Mouse (Mus musculus): ENCODE measurements around the gene Kcnh6. TPM values are rescaled to one million over a fixed set of nuclear protein-coding genes. Genes with fewer than 3 reads are reported as not detected.
A peak's percentile ranks its signal among the peaks of the same experiment; 100 is the strongest.
"Not testable (repeated sequence)": the region's sequence is repeated elsewhere in the genome, so short reads cannot be mapped to it uniquely, and the experiment has no call there.

Gene Kcnh6
- total and polyA plus RNA-seq, 2 experiments from 2014 or later: 1.5 to 2.8 TPM

- TF ChIP-seq CTCF (IDR thresholded peaks at IDR 0.05; ENCODE audit: low read depth): no peak
- ATAC-seq (peak; percentile 50), DNase-seq (peak; percentile 66)
- no peaks in the 10 kb centered on the region for H3K36me3 ChIP-seq (ENCODE audit: insufficient read depth)
- H3K9ac ChIP-seq: no peak overlapping the region
- H3K4me1 ChIP-seq (ENCODE audit: insufficient read depth): peaks cover 6% of the 10 kb centered on the region; the same call in 1 of the 2 replicates
- no peak overlapping the region for H3K4me2 ChIP-seq (ENCODE audit: low read depth)
- no peak overlapping the region for H3K27ac ChIP-seq (ENCODE audit: low read depth, low read length)
- H3K27me3 ChIP-seq (ENCODE audit: insufficient read depth, low read length): no peaks in the 10 kb centered on the region
- H3K4me3 ChIP-seq (ENCODE audit: low read depth, low read length): no peak overlapping the region
- WGBS: 55% methylated on average over 11 of the region's 11 CpGs
- H3K9me3 ChIP-seq (ENCODE audit: low read length): no peaks in the 10 kb centered on the region
These were observed 5.8 kb downstream of the Kcnh6 start for GRCm38 (mm10) chr11:106013556-106014225.

GRCm38 (mm10) chr11:106016440-106016839 is 8.5 kb downstream of the Kcnh6 start:
- 81% methylated on average over 5 of the region's 5 CpGs for WGBS
- H3K27ac ChIP-seq (ENCODE audit: low read depth, low read length): no peak overlapping the region
- no peaks in the 10 kb centered on the region for H3K9me3 ChIP-seq (ENCODE audit: low read length)
- H3K4me1 ChIP-seq (ENCODE audit: insufficient read depth): peaks cover 10% of the 10 kb centered on the region; the same call in 1 of the 2 replicates
- ATAC-seq: no peak
- H3K27me3 ChIP-seq (ENCODE audit: insufficient read depth, low read length): no peaks in the 10 kb centered on the region
- H3K9ac ChIP-seq: no peak overlapping the region
- no peak overlapping the region for H3K4me2 ChIP-seq (ENCODE audit: low read depth)
- H3K36me3 ChIP-seq (ENCODE audit: insufficient read depth): no peaks in the 10 kb centered on the region
- TF ChIP-seq CTCF (IDR thresholded peaks at IDR 0.05; ENCODE audit: low read depth): no peak
- H3K4me3 ChIP-seq (ENCODE audit: low read depth, low read length): no peak overlapping the region
- no peak for DNase-seq

GRCm38 (mm10) chr11:106020051-106020763 is 12.3 kb downstream of the Kcnh6 start:
- DNase-seq: peak; percentile 70
- Histone ChIP-seq H3K36me3 (ENCODE audit: insufficient read depth) (no peaks in the 10 kb centered on the region), H3K4me1 (ENCODE audit: insufficient read depth) (0 out of 2 replicates have a peak, but pooled peaks cover 4% of the 10 kb centered on the region), H3K27me3 (ENCODE audit: insufficient read depth, low read length) (no peaks in the 10 kb centered on the region), H3K4me3 (ENCODE audit: low read depth, low read length) (peak overlapping the region; percentile 42), H3K9ac (peak overlapping the region; percentile 57), H3K4me2 (ENCODE audit: low read depth) (peak overlapping the region; percentile 74), H3K27ac (ENCODE audit: low read depth, low read length) (peak overlapping the region; percentile 69), H3K9me3 (ENCODE audit: low read length) (no peaks in the 10 kb centered on the region)
- TF ChIP-seq CTCF (IDR thresholded peaks at IDR 0.05; ENCODE audit: low read depth): no peak; the same call in 1 of the 2 replicates
- ATAC-seq: peak; percentile 89
- under 1% methylated on average over 50 of the region's 50 CpGs for WGBS

- H3K36me3 ChIP-seq (ENCODE audit: insufficient read depth): no peaks in the 10 kb centered on the region; the same call in 1 of the 2 replicates
- H3K27ac ChIP-seq (ENCODE audit: low read depth, low read length): no peak overlapping the region
- ATAC-seq (no peak), DNase-seq (no peak)
- no peak for TF ChIP-seq CTCF (IDR thresholded peaks at IDR 0.05; ENCODE audit: low read depth)
- no peaks in the 10 kb centered on the region for H3K9me3 ChIP-seq (ENCODE audit: low read length)
- H3K4me2 ChIP-seq (ENCODE audit: low read depth): no peak overlapping the region
- no peaks in the 10 kb centered on the region for H3K4me1 ChIP-seq (ENCODE audit: insufficient read depth)
- no peak overlapping the region for H3K4me3 ChIP-seq (ENCODE audit: low read depth, low read length)
- H3K9ac ChIP-seq: no peak overlapping the region
- WGBS: 85% methylated on average over 3 of the region's 3 CpGs
- H3K27me3 ChIP-seq (ENCODE audit: insufficient read depth, low read length): no peaks in the 10 kb centered on the region
These were observed 17.9 kb downstream of the Kcnh6 start for GRCm38 (mm10) chr11:106025774-106026173.

- no peaks in the 10 kb centered on the region for H3K4me1 ChIP-seq (ENCODE audit: insufficient read depth)
- H3K27ac ChIP-seq (ENCODE audit: low read depth, low read length): no peak overlapping the region
- peak; percentile 82 for TF ChIP-seq CTCF (IDR thresholded peaks at IDR 0.05; ENCODE audit: low read depth)
- DNase-seq: peak; percentile 65
- no peak overlapping the region for H3K9ac ChIP-seq
- no peak overlapping the region for H3K4me3 ChIP-seq (ENCODE audit: low read depth, low read length)
- H3K4me2 ChIP-seq (ENCODE audit: low read depth): no peak overlapping the region
- no peaks in the 10 kb centered on the region; the same call in 1 of the 2 replicates for H3K36me3 ChIP-seq (ENCODE audit: insufficient read depth)
- 40% methylated on average over 11 of the region's 11 CpGs for WGBS
- no peaks in the 10 kb centered on the region for H3K27me3 ChIP-seq (ENCODE audit: insufficient read depth, low read length)
- ATAC-seq: peak; percentile 43
- H3K9me3 ChIP-seq (ENCODE audit: low read length): no peaks in the 10 kb centered on the region
These were observed 18.7 kb downstream of the Kcnh6 start for GRCm38 (mm10) chr11:106026465-106027151.

- TF ChIP-seq CTCF (IDR thresholded peaks at IDR 0.05; ENCODE audit: low read depth): no peak
- Histone ChIP-seq H3K4me2 (ENCODE audit: low read depth) (no peak overlapping the region), H3K27ac (ENCODE audit: low read depth, low read length) (no peak overlapping the region), H3K4me1 (ENCODE audit: insufficient read depth) (no peaks in the 10 kb centered on the region), H3K9me3 (ENCODE audit: low read length) (no peaks in the 10 kb centered on the region), H3K4me3 (ENCODE audit: low read depth, low read length) (no peak overlapping the region), H3K27me3 (ENCODE audit: insufficient read depth, low read length) (no peaks in the 10 kb centered on the region), H3K36me3 (ENCODE audit: insufficient read depth) (no peaks in the 10 kb centered on the region; the same call in 1 of the 2 replicates), H3K9ac (no peak overlapping the region)
- no peak for ATAC-seq
- no peak for DNase-seq
- 93% methylated on average over 5 of the region's 5 CpGs for WGBS
These were observed 19.7 kb downstream of the Kcnh6 start for GRCm38 (mm10) chr11:106027607-106028006.

- ATAC-seq: not testable (repeated sequence)
- WGBS: 15% methylated on average over 7 of the region's 25 CpGs
These were observed 24.1 kb downstream of the Kcnh6 start for GRCm38 (mm10) chr11:106032074-106032473.

More at GRCm38 (mm10) chr11:106032074-106032473, 24.1 kb downstream of the Kcnh6 start:
- H3K27ac ChIP-seq (ENCODE audit: low read depth, low read length): peak overlapping the region; percentile 73
- H3K4me1 ChIP-seq (ENCODE audit: insufficient read depth); H3K36me3 ChIP-seq (ENCODE audit: insufficient read depth); H3K9me3 ChIP-seq (ENCODE audit: low read length); DNase-seq; H3K27me3 ChIP-seq (ENCODE audit: insufficient read depth, low read length): not testable (repeated sequence)
- H3K9ac ChIP-seq: 0 out of 2 replicates have a peak overlapping the region, but pooled peaks have one; percentile 33
- peak overlapping the region; percentile 29 for H3K4me3 ChIP-seq (ENCODE audit: low read depth, low read length)
- H3K4me2 ChIP-seq (ENCODE audit: low read depth): peak overlapping the region; percentile 29; the same call in 1 of the 2 replicates

Measured in forebrain, postnatal 0 days (tissue).